Mouse (Mus musculus) kidney, adult 2 months (tissue): ENCODE data around the gene Inpp5d. TPM values are rescaled to one million over a fixed set of nuclear protein-coding genes. Genes with fewer than 3 reads are reported as not detected.
A peak's percentile ranks its signal among the peaks of the same experiment; 100 is the strongest.

ENCODE experiments used
- DNase-seq: peaks from one replicate; pipeline ENCODE4 v3.0.0; 2021
- H3K27ac ChIP-seq: fragments of 200-500 bp; 2 replicates; pipeline ENCODE4 v1.5.1; 2012; ENCODE audit warnings: low read depth, low read length, control low read depth, inconsistent platforms; ENCODE audit not compliant: insufficient read depth
- H3K27me3 ChIP-seq: fragments of 200-500 bp; replicated peaks from 2 replicates; pipeline ENCODE4 v1.6.1; 2012; ENCODE audit warnings: mild to moderate bottlenecking, moderate library complexity, low read length, inconsistent platforms; ENCODE audit not compliant: control insufficient read depth, insufficient read depth
- H3K36me3 ChIP-seq: fragments of 200-500 bp; 2 replicates; pipeline ENCODE4 v1.6.1; 2012; ENCODE audit warnings: mild to moderate bottlenecking, moderate library complexity, low read length, inconsistent platforms; ENCODE audit not compliant: control insufficient read depth, insufficient read depth
- H3K4me1 ChIP-seq: fragments of 200-500 bp; 2 replicates; pipeline ENCODE4 v1.6.1; 2011; ENCODE audit warnings: low read length; ENCODE audit not compliant: control insufficient read depth, insufficient read depth
- H3K4me3 ChIP-seq: fragments of 200-500 bp; 2 replicates; pipeline ENCODE4 v1.5.1; 2011; ENCODE audit warnings: mild to moderate bottlenecking, low read depth, low read length, control low read depth; ENCODE audit not compliant: insufficient read depth
- CTCF ChIP-seq: fragments of 200-500 bp; conservative IDR thresholded peaks from 2 replicates; pipeline ENCODE4 v1.5.1; 2011; ENCODE audit warnings: low read depth, mild to moderate bottlenecking, control low read depth, low read length, moderate library complexity, mixed read lengths; ENCODE audit not compliant: insufficient read depth, insufficient read length
- POLR2A ChIP-seq: fragments of 200-500 bp; IDR thresholded peaks from one replicate; pipeline ENCODE4 v1.6.1; 2011; ENCODE audit warnings: low read depth, low read length, control low read depth
- WGBS: fragments of 180-500 bp; shearing (Covaris S2); methylation state at CpG from one replicate; pipeline ENCODE4 v1.1.7; 2018; 5-methylcytosine and 5-hydroxymethylcytosine counted together
- polyA plus RNA-seq: library from polyadenylated mRNA; depleted of rRNA; stranded (reverse); fragments of >200 nt; gene quantifications from 2 replicates; pipeline ENCODE4 v1.2.3, GENCODE M21; 2012

The Inpp5d gene
- polyA plus RNA-seq, 1 experiment = 20.0 TPM

- DNase-seq = no peak
- no peak for TF ChIP-seq CTCF
- TF ChIP-seq POLR2A = no peak
- H3K27ac ChIP-seq = no peak overlapping the region
- no peaks in the 10 kb centered on the region for H3K4me1 ChIP-seq
- no peaks in the 10 kb centered on the region for H3K36me3 ChIP-seq
- 94% methylated on average over 5 of the region's 5 CpGs for whole genome bisulfite sequencing
- H3K27me3 ChIP-seq = no peaks in the 10 kb centered on the region
- H3K4me3 ChIP-seq = no peak overlapping the region
Measured at GRCm38 (mm10) chr1:87684071-87684470, 64.0 kb downstream of the Inpp5d start.

DNA sequence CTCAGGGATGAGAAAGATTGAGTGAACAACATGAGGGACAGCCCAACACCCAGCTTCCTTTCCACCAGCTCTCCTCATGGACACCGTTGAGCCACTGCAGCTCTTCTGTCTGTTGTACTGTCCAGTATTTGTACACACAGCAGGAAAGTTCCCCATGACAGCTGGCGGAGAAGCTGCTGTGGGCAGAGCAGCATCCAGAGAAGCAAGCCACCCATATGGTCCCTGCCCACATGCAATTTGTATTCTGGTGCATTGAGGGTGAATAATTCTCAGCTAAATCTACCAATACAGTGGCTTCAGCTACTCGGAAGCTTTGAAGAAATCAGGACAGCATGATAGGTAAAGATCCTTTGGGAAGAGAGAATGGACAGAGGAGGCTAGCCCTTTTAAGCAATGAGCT, 64.7 kb downstream of the Inpp5d start:
- Histone ChIP-seq H3K27me3 (no peaks in the 10 kb centered on the region), H3K4me1 (no peaks in the 10 kb centered on the region), H3K27ac (no peak overlapping the region), H3K4me3 (no peak overlapping the region), H3K36me3 (no peaks in the 10 kb centered on the region)
- TF ChIP-seq POLR2A (no peak), CTCF (no peak)
- DNase-seq = no peak
- WGBS = 96% methylated on average over 3 of the region's 3 CpGs

- TF ChIP-seq CTCF (no peak), POLR2A (no peak)
- Histone ChIP-seq H3K36me3 (no peaks in the 10 kb centered on the region), H3K27ac (no peak overlapping the region), H3K27me3 (no peaks in the 10 kb centered on the region), H3K4me1 (no peaks in the 10 kb centered on the region), H3K4me3 (no peak overlapping the region)
- 42% methylated on average over 4 of the region's 4 CpGs for WGBS
- DNase-seq = peak; percentile 4
Measured at GRCm38 (mm10) chr1:87686351-87686750, 66.2 kb downstream of the Inpp5d start.

- Histone ChIP-seq H3K36me3 (no peaks in the 10 kb centered on the region), H3K4me1 (no peaks in the 10 kb centered on the region), H3K27me3 (no peaks in the 10 kb centered on the region), H3K4me3 (no peak overlapping the region), H3K27ac (no peak overlapping the region)
- 30% methylated on average over 1 of the region's 1 CpGs for WGBS
- no peak for TF ChIP-seq CTCF
- no peak for TF ChIP-seq POLR2A
- no peak for DNase-seq
Measured at GRCm38 (mm10) chr1:87687009-87687408, 66.9 kb downstream of the Inpp5d start.

DNA sequence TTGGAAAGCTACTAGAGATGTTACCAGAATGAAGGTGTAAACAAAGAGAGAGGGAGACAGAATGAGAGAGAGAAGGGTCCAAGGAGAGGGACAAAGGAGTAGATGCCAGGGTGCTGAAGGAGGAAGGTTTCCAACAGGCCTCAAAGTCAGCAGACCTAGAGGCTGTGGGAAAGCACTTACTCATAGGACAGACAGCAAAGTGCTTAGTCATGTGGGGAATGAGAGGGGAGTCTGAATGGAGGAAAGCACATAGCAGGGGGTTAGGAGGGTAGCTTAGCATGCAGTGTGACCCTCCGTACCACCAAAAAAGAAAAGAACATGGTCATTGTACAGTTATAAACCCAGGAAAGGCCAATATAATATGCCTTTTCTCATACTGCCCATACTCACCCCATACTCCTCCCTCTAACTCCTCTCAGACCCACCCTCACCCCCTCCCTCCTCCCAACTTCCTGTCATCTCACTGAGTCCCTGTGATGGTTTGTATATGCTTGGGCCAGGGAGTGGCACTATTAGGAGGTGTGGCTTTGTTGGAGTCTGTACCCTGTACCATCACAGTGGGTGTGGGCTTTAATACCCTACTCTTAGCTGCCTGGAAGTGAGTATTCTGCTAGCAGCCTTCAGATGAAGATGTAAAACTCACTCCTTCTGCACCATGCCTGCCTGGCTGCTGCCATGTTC, 69.7 kb downstream of the Inpp5d start:
- 95% methylated on average over 1 of the region's 1 CpGs for WGBS
- Histone ChIP-seq H3K27me3 (no peaks in the 10 kb centered on the region), H3K4me1 (no peaks in the 10 kb centered on the region), H3K36me3 (no peaks in the 10 kb centered on the region), H3K4me3 (no peak overlapping the region), H3K27ac (no peak overlapping the region)
- DNase-seq = no peak
- TF ChIP-seq POLR2A = no peak
- no peak for TF ChIP-seq CTCF

DNA sequence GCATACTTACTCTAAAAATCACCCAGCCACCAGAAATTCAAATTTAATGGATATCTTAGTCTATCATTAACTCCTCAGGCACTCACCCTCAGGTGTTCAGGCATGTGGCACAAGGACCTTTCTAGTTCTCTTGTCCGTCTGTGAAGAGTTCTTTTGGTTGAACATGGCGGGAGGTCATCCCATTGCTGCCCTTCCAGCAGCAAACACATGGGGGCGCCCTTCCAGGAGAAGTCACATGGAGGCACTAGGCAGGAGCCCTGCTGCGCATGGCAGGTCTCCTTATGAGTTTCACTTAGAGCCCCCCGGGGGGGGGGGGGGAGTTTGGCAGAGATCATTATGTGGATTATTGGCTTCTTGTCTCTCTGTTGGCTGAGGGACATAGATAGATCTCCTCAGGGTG, 76.2 kb downstream of the Inpp5d start:
- no peak overlapping the region for H3K27ac ChIP-seq
- no peaks in the 10 kb centered on the region for H3K4me1 ChIP-seq
- TF ChIP-seq CTCF = no peak
- TF ChIP-seq POLR2A = no peak
- WGBS = 69% methylated on average over 5 of the region's 5 CpGs
- DNase-seq = peak; percentile 4
- no peaks in the 10 kb centered on the region for H3K27me3 ChIP-seq
- H3K36me3 ChIP-seq = no peaks in the 10 kb centered on the region
- no peak overlapping the region for H3K4me3 ChIP-seq

DNA sequence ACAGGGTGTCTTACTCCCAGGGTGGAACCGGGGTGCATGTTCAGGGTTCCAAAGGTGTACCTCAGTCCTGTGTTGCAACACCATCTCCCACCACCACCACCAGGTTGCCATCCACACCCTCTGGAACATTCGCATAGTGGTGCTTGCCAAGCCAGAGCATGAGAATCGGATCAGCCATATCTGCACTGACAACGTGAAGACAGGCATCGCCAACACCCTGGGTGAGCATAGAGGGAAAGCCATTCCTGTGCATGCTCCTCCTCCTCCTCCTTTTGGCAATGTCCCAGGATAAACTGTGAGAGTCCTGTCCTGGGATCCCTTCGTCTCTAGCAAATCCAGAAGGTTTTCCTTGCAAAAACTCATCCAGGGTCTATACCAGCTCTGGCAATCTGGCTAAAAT, 77.9 kb downstream of the Inpp5d start:
- Histone ChIP-seq H3K4me3 (no peak overlapping the region), H3K27ac (no peak overlapping the region), H3K36me3 (no peaks in the 10 kb centered on the region), H3K27me3 (no peaks in the 10 kb centered on the region), H3K4me1 (no peaks in the 10 kb centered on the region)
- no peak for DNase-seq
- WGBS = 78% methylated on average over 6 of the region's 6 CpGs
- no peak for TF ChIP-seq POLR2A
- no peak for TF ChIP-seq CTCF

GRCm38 (mm10) chr1:87699890-87700448, 79.9 kb downstream of the Inpp5d start:
- TF ChIP-seq CTCF = no peak
- no peak for TF ChIP-seq POLR2A
- Histone ChIP-seq H3K27ac (no peak overlapping the region), H3K4me1 (no peaks in the 10 kb centered on the region), H3K27me3 (no peaks in the 10 kb centered on the region), H3K36me3 (no peaks in the 10 kb centered on the region), H3K4me3 (no peak overlapping the region)
- WGBS = 46% methylated on average over 5 of the region's 5 CpGs
- DNase-seq = no peak
